Mouse (Mus musculus): ENCODE measurements around the gene A230050P20Rik.
A peak's percentile ranks its signal among the peaks of the same experiment; 100 is the strongest.

- TF ChIP-seq CTCF (IDR thresholded peaks at IDR 0.05; ENCODE audit: control insufficient read depth, insufficient read depth, insufficient read length) (peak; percentile 11), MAX (IDR thresholded peaks at IDR 0.05) (no peak), MYOG (IDR thresholded peaks at IDR 0.05; ENCODE audit: control insufficient read depth, extremely low read depth, insufficient read length) (no peak), USF1 (IDR thresholded peaks at IDR 0.05; ENCODE audit: low read depth) (no peak)
Measured at GRCm38 (mm10) chr9:20901466-20902173, 33.2 kb downstream of the A230050P20Rik start.

Data from C2C12 (cell line).